Mouse (Mus musculus): Measurements from ENCODE around the gene Pigg.

Pigg gene

DNA sequence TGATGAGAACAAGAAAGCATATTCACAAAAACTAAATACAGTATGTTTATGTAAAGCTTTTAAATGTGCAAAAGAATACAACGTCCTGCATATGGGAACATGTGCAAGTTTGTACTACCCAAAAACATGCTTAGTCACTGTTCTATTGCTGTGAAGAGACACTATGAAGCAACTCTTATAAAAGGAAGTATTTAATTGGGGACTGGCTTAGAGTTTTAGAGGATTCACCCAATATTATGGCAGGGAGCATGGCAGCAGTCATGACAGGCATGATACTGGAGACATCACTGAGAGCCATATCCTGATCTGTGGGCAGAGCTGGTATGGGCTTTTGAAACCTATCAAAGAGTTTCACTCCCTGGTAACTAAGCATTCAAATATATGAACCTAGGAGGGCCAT is 45.5 kb downstream of the Pigg start:
- DNase-seq (ENCODE audit: low spot score in 2 of 2): no peak

DNA sequence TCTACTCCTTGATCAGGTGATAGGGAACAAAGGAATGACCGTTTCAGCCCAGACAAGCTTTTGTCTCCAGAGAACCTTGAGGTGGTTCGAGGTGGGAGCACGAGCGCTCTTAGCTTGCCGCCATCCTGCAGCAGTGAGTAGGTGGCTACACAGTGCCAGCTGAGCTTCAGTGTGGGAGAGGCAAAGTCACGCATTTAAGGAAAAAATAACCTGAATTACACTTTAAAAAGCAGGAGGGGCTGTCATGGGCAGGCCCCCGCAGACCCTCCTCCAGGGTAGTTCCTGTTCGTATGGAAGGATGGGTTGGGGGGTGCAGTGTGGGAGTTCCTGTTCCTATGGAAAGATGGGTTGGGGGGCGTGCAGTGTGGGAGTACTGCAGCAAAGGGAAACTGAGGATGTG is 47.1 kb downstream of the Pigg start:
- DNase-seq (ENCODE audit: low spot score in 2 of 2): no peak

DNA sequence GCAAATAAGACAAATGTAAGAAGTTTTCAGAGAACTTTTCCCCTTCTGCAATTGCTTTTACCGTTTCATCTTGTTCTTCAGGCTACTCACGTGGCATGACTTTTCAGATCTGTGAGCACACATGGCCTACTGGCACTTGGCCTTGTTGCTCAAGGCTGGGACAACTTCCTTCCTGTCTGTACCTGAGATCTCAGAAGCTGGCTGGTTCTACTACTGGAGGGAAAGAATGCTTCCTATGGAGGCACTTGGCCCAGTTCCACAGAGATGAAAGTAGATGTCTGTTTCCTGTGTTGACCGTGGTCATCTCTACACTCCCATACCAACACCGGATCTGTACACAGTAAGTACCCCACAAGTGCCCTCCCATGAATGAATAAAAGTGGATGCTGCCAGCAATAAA is 47.8 kb downstream of the Pigg start:
- DNase-seq (ENCODE audit: low spot score in 2 of 2): no peak

DNA sequence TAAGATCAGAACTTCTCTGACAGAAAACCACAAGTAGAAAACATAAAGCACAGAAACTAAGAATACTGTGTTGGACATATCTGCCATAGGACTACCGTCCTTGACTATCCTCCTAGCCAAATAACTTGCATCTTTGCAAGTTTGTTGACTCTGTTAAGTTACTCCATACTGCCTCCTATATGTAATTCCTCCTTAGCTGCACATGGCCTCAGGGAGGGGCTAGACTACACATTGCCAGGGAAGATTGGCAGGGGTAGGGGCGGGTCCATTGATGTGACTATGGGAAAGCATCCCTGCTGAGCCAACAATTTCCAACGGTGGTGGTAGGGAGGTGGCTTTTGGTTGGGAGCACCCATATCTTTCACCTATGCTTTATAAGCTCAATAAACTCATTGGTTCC is 49.9 kb downstream of the Pigg start:
- DNase-seq (ENCODE audit: low spot score in 2 of 2): no peak

DNA sequence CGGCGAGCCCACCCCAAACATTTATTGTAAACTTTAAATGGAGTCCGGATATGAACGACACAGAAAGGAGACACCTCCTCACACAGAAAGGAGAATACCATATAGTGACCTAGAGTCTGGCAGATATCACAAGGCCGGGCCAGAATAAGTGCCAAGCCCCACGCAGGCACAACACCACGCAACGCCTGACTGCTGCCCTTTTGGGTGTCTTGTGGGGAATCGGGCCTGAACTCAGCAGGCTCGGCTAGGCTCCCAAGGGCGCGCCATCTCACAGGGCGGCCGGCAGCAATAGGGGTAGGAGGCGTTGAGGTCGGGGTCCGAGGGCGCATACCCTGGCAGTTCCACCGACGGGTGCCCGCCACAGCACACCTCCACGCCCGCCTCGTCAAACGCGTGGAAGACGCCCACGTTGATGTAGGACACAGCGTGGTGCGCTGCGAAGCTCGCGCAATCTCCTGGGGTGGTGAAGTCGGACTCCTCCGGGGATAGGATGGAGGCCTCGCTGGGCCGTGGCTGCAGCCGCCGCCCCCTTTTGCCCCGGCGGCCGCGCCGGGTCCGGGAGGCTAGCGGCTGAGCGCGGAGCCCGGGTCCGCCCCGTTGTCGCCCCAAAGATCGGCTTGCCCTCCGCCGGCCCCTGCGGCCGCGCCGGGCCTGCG is 54.0 kb downstream of the Pigg start:
- DNase-seq (ENCODE audit: low spot score in 2 of 2): no peak

DNA sequence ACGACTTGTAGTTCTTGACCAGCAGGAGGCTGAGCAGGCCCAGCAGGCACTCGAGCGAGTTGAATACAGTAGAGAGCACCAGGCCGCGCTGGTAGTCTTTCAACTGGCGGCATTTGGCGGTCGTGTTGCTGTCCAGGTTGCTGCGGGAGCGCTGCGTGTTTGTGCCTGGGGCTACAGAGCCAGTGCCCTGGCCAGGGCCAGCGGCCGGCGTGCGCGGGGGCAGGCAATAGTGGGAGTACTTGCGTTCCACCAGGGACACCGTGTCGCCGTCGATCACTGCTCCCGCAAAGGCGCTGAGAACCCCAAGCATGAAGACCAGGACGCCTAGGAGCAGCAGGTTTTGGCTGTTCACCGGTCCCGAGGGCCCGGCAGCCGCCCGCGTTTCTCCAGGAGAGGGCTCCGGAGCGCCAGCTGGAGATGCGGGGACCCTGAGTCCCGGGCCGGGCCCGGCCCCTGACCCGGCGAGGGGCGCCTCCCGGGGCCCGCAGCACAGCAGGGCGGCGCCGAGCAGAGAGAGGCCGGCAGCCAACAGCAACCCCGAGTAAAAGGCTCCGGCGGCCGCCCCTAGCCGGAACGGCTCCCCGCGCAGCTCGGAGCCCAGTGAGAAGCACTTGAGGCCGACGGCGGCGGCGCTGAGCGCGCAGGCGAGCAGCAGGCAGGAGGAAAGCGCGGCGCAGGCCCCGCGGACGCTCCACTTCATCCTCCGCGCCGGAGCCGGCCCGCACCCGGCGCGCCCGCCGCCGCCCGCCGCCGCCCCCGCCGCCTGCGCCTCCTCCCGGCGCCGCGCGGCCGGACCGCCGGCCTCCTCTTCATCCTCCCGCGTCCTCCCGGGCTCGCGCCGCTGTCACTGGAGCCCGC is 54.8 kb downstream of the Pigg start:
- no peak for DNase-seq (ENCODE audit: low spot score in 2 of 2)

DNA sequence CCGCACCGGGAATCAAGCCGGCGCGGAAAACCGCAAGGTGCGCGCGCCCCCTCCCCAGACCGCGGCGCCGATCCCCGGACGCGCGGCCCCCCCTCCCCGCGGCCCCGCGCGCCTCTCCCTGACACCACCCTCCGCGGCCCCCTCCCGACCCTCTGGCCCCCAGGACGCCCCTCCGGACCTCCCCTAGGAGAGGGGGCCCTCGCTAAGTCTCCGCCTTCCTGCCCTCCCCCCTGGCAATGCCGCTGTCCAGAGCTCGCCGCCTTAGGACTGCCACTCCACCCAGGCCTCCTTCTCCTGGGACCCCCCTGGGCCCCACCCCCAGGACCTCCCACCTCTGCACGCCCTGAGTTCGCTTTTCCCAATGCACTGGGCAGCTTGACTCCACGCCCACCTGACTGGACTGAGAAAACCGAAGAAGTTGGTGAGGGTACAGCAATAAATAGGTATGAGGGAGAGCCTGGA is 55.5 kb downstream of the Pigg start, which contains the start of gene Gm42517:
Gene Gm42517, minus strand, starts transcription at position 52 of the 462 bp plus-strand sequence.
- no peak for DNase-seq (ENCODE audit: low spot score in 2 of 2)

DNA sequence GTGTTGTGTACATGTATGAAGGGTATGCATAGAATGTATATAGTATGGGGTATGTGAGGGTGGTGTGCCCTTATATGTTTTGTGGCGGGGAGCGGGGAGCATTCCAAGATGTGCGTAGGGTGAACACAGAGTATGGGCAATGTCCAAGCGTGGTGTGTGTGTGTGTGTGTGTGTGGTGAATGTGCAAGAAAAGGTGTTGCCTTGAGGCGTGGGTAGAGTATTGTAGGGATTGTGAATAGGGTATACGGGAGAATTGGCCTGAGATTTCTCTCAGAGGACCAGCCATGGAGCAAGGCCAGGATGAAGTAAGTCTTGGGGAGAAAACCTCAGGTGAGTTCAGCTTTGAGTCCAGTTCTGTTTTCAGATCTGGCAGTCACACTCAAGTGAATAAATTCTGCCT is 56.0 kb downstream of the Pigg start:
- DNase-seq (ENCODE audit: low spot score in 2 of 2): no peak

DNA sequence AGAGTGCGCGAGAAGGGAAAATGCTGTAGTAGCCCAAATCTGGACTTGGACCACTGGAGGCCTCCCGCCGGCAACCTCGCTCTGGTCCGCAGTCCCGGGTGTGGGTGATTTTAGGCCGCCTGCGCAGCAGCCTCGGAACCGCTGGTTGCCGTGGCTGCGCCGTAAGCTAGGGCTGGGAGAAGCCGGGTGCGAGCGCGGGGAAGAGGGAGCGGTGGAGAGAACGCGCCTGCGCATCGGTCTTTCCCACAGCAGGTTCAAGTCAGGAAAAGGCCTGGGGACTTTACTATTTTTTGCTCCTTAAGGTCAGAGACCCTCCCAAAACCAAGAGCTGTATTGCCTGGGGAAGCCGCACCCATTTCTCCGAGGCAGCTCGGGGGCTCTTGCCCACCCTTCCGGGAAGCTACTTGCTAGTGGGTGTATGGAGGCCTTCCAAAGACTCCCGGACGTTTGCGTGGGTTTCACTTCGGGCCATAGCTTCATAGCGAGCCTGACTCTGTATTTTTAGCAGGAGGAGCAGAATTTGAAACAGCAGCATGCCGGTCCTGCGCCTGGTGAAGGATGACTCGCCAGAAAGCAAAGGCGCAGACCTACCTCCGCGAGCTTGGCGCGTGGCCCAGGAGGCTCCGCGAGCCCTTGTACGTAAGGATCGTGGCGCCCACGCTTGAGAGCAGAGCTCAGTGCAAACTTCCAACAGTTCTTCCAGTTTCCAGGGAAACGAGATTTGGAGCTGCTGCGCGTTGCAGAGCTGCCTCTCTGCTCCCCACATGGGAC is 56.6 kb downstream of the Pigg start:
- no peak for DNase-seq (ENCODE audit: low spot score in 2 of 2)

DNA sequence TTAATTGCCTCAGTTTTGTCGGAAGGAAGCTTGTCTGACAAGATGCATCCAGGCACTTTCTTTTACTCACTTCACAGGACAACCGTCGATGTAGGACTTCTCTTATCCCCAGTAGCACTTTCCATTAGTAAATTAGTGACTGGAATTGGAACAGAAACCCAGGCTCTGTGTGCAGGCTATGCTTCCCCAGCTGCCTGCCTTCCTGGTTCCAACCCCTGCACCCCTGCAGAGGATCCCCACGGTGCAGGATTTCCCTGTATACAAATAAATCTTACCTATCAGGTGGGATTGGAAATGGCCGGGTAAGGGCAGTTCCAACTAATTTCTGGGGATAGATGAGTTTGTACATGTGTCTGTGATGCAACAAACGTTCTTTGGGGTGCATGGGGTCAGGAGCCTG is 57.6 kb downstream of the Pigg start:
- DNase-seq (ENCODE audit: low spot score in 2 of 2): no peak

DNA sequence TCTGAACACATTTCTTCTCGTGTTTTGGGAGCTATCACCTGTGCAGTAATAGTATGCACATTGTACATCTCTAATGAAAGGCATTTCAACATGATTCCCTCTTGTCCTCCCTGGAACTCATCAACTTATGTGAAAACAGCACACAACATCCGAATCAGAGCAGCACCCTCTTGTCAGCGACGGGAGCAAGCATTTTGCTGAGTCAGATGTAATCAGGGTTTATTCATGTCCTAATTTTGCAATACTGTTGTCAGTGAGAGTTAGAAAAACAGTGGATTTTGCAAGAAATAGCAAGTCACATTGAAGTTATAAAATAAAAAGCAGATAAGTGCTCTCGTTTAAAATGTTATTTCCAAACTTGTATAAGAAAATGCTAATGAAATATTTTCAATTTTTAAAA is 61.7 kb downstream of the Pigg start:
- DNase-seq (ENCODE audit: low spot score in 2 of 2): no peak

DNA sequence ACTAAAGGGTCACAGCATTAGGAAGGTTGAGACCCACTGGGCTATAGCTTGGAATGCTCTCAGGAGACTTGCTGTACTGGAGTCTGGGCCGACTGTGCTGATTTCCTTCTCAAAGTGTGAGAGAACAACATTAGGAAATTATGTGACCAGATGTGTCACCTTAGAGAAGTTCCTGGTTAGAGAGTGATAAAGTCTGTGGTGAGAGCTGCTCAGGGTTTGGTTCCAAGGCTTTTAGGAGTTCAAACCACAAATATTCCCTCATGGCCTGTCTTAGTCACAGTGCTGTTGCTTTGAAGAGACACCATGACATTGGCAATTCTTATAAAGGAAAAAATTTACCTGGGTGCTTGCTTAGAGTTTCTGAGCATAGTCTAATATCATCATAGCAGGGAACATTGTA is 63.6 kb downstream of the Pigg start:
- no peak for DNase-seq (ENCODE audit: low spot score in 2 of 2)

DNA sequence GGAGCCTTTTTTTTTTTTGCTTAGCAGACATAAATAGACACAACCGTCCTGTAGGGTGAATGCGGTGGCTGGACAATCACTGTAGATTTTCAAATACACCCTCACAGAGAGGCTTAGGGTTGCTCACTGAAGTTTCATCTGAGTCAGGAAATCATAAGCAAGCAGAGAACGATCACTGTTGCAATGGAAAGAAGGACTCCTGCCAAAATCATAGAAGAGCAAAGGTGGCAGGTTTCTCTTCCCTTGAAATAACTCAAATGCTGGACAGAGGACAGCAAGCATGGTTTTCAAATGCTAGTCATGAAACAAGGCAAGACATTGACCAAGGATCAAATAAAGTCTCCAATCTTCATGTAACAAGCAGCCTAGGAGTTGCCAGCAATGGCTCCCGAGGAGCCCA is 65.9 kb downstream of the Pigg start:
- DNase-seq (ENCODE audit: low spot score in 2 of 2): no peak

DNA sequence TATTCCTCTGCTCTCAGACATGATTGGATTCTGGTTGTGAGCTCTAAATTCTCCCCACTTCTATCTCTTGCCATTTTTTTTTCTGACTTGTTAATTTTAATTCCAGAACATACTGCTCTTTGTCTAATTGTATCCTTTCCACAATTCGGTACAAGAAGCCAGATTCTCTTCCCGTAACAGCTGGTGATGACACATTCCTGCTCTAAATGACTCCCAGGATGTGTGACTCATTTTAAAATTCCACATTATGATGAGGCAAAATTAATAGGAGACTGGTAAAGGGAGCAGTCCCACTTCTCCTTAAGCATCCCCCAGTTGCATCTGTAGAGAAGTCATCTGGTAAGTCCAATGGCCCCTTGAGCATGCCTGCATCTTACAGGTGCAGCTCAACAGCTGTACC is 73.2 kb downstream of the Pigg start:
- no peak for DNase-seq (ENCODE audit: low spot score in 2 of 2)

DNA sequence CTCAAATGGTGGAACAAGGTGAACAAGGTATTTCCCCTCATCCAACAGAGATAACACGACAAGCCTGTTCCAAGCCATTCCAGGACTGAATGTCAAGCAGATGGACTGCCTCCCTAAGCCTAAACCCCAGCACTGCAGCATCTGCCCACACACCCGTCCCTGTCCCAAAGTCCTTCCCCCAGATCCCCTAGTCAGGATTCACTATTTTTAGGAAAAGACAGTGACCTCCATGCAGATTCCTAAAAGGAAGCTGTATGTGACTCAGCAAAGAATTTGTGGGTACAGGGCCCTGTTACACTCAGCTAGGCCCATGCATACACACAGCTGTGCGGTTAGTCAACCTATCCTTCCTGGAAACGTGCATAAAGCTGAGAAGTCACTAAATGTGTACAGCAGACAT is 74.0 kb downstream of the Pigg start:
- DNase-seq (ENCODE audit: low spot score in 2 of 2): no peak

DNA sequence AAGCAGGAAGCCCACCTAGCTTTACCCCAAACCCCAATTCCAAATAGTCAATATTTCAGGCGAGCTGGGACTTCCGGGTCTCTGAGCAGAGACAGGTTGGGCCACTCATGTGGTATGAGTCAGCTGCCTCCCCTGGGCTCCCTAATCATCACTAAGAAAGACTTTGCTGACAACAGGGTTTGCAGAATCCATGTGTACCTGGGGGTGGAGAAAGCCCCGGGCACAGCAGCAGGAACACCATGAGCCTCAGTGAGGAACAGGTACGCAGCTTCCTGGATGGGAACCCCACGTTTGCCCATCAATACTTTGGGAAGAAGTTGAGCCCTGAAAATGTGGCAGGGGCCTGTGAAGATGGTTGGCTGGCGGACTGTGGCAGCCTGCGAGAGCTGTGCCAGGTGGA is 75.8 kb downstream of the Pigg start, which contains the start of gene Pde6b:
Gene Pde6b, plus strand, starts transcription at position 191 of the 400 bp plus-strand sequence.
- DNase-seq (ENCODE audit: low spot score in 2 of 2): no peak

DNA sequence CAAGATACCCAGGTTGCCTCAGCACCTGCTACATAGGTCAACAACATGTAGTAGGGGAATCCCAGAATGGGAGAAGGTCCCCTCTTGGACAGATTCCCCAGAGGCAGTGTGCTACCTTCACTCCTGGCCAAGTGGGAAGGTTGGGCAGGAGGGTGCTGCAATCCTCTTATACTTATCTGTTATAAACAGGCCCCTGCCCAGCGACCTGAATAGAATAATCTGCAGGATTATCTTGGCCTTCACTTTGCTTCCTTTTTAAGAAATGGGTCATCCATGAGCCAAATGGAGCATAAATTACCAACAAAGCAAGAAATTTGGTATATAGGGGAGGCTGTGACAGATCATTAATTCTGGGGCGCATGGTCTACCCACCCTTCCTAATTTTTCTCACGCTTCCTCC is 77.3 kb downstream of the Pigg start:
- no peak for DNase-seq (ENCODE audit: low spot score in 2 of 2)

Measured in natural killer cell, adult 2 months (primary cell).